Mouse (Mus musculus) right cerebral cortex, postnatal 10 days (tissue): ENCODE measurements around the gene Slc26a6.

ENCODE experiments used
- DNase-seq, 2 experiments: peaks; one replicate each; pipeline ENCODE4 v3.0.0; 2021; ENCODE audit warnings: low spot score in 2 of 2

The Slc26a6 gene

DNA sequence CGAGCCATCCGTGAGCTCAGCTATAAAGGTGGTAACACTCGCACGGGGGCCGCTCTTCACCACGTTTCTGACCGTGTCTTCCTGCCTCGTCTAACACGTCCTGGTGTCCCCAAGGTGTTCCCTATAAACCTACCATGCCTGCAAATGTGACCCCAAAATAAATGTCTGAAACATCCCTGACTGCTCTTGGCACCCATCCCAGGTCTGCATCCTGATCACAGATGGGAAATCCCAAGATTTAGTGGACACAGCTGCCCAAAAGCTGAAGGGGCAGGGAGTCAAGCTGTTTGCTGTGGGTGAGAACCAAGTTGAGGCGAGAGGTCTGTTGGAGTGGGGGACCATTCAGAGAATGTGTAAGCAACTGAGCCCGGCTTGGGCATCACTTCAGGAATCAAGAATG, 102.2 kb downstream of the Slc26a6 start:
- no peak for DNase-seq

DNA sequence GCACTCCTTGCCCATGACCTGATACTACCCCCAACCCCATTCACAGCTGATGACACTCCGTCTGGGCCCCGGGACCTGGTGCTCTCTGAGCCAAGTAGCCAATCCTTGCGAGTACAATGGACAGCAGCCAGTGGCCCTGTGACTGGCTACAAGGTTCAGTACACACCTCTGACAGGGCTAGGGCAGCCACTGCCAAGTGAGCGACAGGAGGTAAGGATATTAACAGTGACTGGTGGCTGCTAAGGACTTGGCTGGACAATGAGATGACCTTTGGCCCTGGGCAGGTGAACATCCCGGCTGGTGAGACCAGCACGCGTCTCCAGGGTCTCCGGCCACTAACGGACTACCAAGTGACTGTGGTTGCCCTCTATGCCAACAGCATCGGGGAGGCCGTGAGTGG, 102.8 kb downstream of the Slc26a6 start:
- DNase-seq, result no peak
